Mouse (Mus musculus) CH12.LX (cell line): ENCODE data around the gene Cep97. TPM values are rescaled to one million over a fixed set of nuclear protein-coding genes. Genes with fewer than 3 reads are reported as not detected.
A peak's percentile ranks its signal among the peaks of the same experiment; 100 is the strongest.

Source experiments
- DNase-seq: peaks from one replicate; pipeline ENCODE4 v3.0.0-alpha.2; 2013; ENCODE audit errors: extremely low read depth
- H3K27ac ChIP-seq: 2 replicates; pipeline ENCODE4 v1.5.1; 2012; ENCODE audit warnings: low read depth, mild to moderate bottlenecking, control low read depth, moderate library complexity; ENCODE audit not compliant: insufficient read depth
- H3K27me3 ChIP-seq: replicated peaks from 2 replicates; pipeline ENCODE3; 2012; ENCODE audit warnings: inconsistent platforms
- H3K36me3 ChIP-seq, 2 experiments: replicated peaks in 1 of 2; 2 replicates each; pipeline versions ENCODE3 to v1.6.1; 2012; ENCODE audit warnings: inconsistent platforms in 1 of 2, low read length in 1 of 2, mild to moderate bottlenecking in 1 of 2, mixed read lengths in 1 of 2, moderate library complexity in 1 of 2; ENCODE audit not compliant: control insufficient read depth in 1 of 2, insufficient read depth in 1 of 2
- H3K4me1 ChIP-seq, 2 experiments: 2 replicates each; pipeline ENCODE4 v1.6.1; 2012; ENCODE audit warnings: inconsistent platforms in 1 of 2, moderate library complexity in 1 of 2; ENCODE audit not compliant: insufficient read depth in 2 of 2, control insufficient read depth in 1 of 2
- H3K4me2 ChIP-seq: 2 replicates; pipeline ENCODE4 v1.6.1; 2012; ENCODE audit warnings: low read depth, mild to moderate bottlenecking, control low read depth; ENCODE audit not compliant: poor library complexity, insufficient read depth, severe bottlenecking
- H3K4me3 ChIP-seq, 3 experiments: fragments of 150-350 bp in 1 of 3; sonication (generic) in 1 of 3; replicated peaks in 1 of 3; 2 replicates each; pipeline versions ENCODE3 to v1.5.1; 2011 to 2012; ENCODE audit warnings: low read depth in 2 of 3, low read length in 2 of 3, mild to moderate bottlenecking in 2 of 3, moderate library complexity in 2 of 3, control low read depth in 1 of 3, improper control_type of control experiment in 1 of 3, inconsistent platforms in 1 of 3, mixed read lengths in 1 of 3; ENCODE audit not compliant: poor library complexity in 1 of 3
- H3K79me2 ChIP-seq: replicated peaks from 2 replicates; pipeline ENCODE4 v1.6.1; 2012; ENCODE audit warnings: mild to moderate bottlenecking, moderate library complexity; ENCODE audit not compliant: control insufficient read depth, poor library complexity, insufficient read depth, severe bottlenecking; ENCODE audit errors: extremely low read depth
- H3K9ac ChIP-seq: 2 replicates; pipeline ENCODE4 v1.6.1; 2012; ENCODE audit warnings: low read depth, mild to moderate bottlenecking, control low read depth, moderate library complexity; ENCODE audit not compliant: insufficient read depth
- H3K9me3 ChIP-seq: replicated peaks from 2 replicates; pipeline ENCODE3; 2012; ENCODE audit warnings: low read length, inconsistent platforms, mixed read lengths
- BHLHE40 ChIP-seq: IDR thresholded peaks from 2 replicates; pipeline ENCODE4 v1.6.1; 2011; ENCODE audit warnings: mild to moderate bottlenecking, low read depth, low read length, improper control_type of control experiment
- CHD2 ChIP-seq: IDR thresholded peaks from 2 replicates; pipeline ENCODE4 v1.6.1; 2011; ENCODE audit warnings: low read length, improper control_type of control experiment
- EP300 ChIP-seq: IDR thresholded peaks from 2 replicates; pipeline ENCODE4 v1.6.1; 2011; ENCODE audit warnings: low read length, improper control_type of control experiment
- ETS1 ChIP-seq: conservative IDR thresholded peaks from 2 replicates; pipeline ENCODE4 v1.6.1; 2012; ENCODE audit warnings: low read depth, mild to moderate bottlenecking, inconsistent platforms, low read length, improper control_type of control experiment, moderate library complexity
- GABPA ChIP-seq: IDR thresholded peaks from 2 replicates; pipeline ENCODE4 v1.6.1; 2012; ENCODE audit warnings: low read depth, low read length, improper control_type of control experiment, inconsistent platforms; ENCODE audit not compliant: insufficient replicate concordance
- IRF4 ChIP-seq: IDR thresholded peaks from 2 replicates; pipeline ENCODE4 v1.6.1; 2014; ENCODE audit warnings: low read depth, mild to moderate bottlenecking, inconsistent platforms, low read length, improper control_type of control experiment
- JUND ChIP-seq: conservative IDR thresholded peaks from 2 replicates; pipeline ENCODE4 v1.6.1; 2011; ENCODE audit warnings: low read depth, low read length, improper control_type of control experiment
- MAFK ChIP-seq: IDR thresholded peaks from 2 replicates; pipeline ENCODE4 v1.6.1; 2011; ENCODE audit warnings: low read length, improper control_type of control experiment; ENCODE audit not compliant: insufficient replicate concordance
- MAX ChIP-seq: IDR thresholded peaks from 2 replicates; pipeline ENCODE4 v1.6.1; 2011; ENCODE audit warnings: low read length, improper control_type of control experiment
- MEF2A ChIP-seq: IDR thresholded peaks from 2 replicates; pipeline ENCODE4 v1.6.1; 2014; ENCODE audit warnings: low read depth, mild to moderate bottlenecking, inconsistent platforms, low read length, improper control_type of control experiment, borderline replicate concordance
- MYC ChIP-seq: IDR thresholded peaks from 2 replicates; pipeline ENCODE4 v1.6.1; 2011; ENCODE audit warnings: low read depth, mild to moderate bottlenecking, improper control_type of control experiment, low read length
- NRF1 ChIP-seq: IDR thresholded peaks from 2 replicates; pipeline ENCODE4 v1.6.1; 2014; ENCODE audit warnings: low read depth, mild to moderate bottlenecking, inconsistent platforms, low read length, improper control_type of control experiment, moderate library complexity
- POLR2AphosphoS2 ChIP-seq: IDR thresholded peaks from 2 replicates; pipeline ENCODE4 v1.6.1; 2011; ENCODE audit warnings: low read depth, low read length, improper control_type of control experiment
- SIN3A ChIP-seq: IDR thresholded peaks from 2 replicates; pipeline ENCODE4 v1.6.1; 2012; ENCODE audit warnings: low read length, improper control_type of control experiment, inconsistent platforms
- UBTF ChIP-seq: IDR thresholded peaks from 2 replicates; pipeline ENCODE4 v1.6.1; 2012; ENCODE audit warnings: low read depth, mild to moderate bottlenecking, inconsistent platforms, low read length, improper control_type of control experiment, moderate library complexity
- USF2 ChIP-seq: conservative IDR thresholded peaks from 2 replicates; pipeline ENCODE4 v1.6.1; 2011; ENCODE audit warnings: low read depth, low read length, improper control_type of control experiment
- ZNF384 ChIP-seq: IDR thresholded peaks from 2 replicates; pipeline ENCODE4 v1.6.1; 2012; ENCODE audit warnings: low read depth, low read length, improper control_type of control experiment, inconsistent platforms
- dilution Hi-C: fragments of 300-500 bp; cut with MboI; formaldehyde crosslinking; loops from 2 replicates; pipeline ENCODE4 v1.14.3; 2020; ENCODE audit warnings: low sequenced_read_pairs; ENCODE audit not compliant: extremely low pct_unique_long_range_greater_than_20kb, extremely low pct_ligation_motif_present
- in situ Hi-C: fragments of 300-500 bp; cut with MboI; formaldehyde crosslinking; loops from 3 replicates; pipeline ENCODE4 v1.14.3; 2019; ENCODE audit warnings: low sequenced_read_pairs, low pct_ligation_motif_present, low pct_unique_long_range_greater_than_20kb, mixed read lengths
- polyA plus RNA-seq: library from polyadenylated mRNA; unstranded; fragments of >175 nt; gene quantifications from 2 replicates; pipeline ENCODE4 v1.2.1, GENCODE M21; 2012; ENCODE audit warnings: low read depth; ENCODE audit not compliant: insufficient read length
- total RNA-seq, 2 experiments: library from RNA; depleted of rRNA; stranded (reverse); fragments of 300-350 nt in 1 of 2; fragments of >200 nt in 1 of 2; gene quantifications; 2 replicates each; pipeline ENCODE4 v1.2.3; 2012 to 2014

The Cep97 gene
- total and polyA plus RNA-seq, 3 experiments = 19.2 to 27.5 (median 24.9) TPM

DNA sequence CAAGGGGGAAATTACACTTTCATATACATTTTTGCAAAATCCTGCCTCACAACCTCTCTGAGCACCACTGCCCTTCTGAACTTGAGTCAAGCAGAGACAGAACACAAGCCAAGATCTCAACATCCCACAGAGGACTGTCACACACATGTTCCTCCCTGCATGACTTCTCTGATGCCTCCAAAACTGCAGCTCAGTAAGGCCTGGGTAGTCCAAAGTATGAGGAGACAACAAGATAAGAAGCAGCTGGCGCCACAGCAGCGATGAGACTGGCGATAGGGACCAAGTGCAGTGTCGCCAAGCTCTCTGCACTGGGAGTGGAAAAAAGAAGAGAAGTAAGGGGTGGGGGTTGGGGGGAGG lies 40.1 kb downstream of the Cep97 start:
- in situ Hi-C loops = loop anchor here (5.0 kb wide), 1 partner anchor 173 kb away; no protein-coding TSS in a partner anchor
- Histone ChIP-seq H3K4me2 (peak overlapping the region; percentile 83), H3K4me1 (peaks cover 19 to 50% of the 10 kb centered on the region in 2 experiments), H3K27me3 (no peaks in the 10 kb centered on the region), H3K27ac (peak overlapping the region; percentile 74), H3K36me3 (peaks cover 3 to 17% of the 10 kb centered on the region in 2 experiments), H3K4me3 (peak overlapping the region; percentile 73 to 93 (median 76)), H3K9ac (peak overlapping the region; percentile 86), H3K79me2 (peaks cover 29% of the 10 kb centered on the region), H3K9me3 (no peaks in the 10 kb centered on the region)
- DNase-seq = no peak
- TF ChIP-seq BHLHE40 (no peak), ZNF384 (no peak; the same call in 1 of the 2 replicates), GABPA (no peak), MEF2A (no peak; the same call in 1 of the 2 replicates), MAX (0 out of 2 replicates have a peak, but pooled peaks have one; percentile 2), NRF1 (no peak), CHD2 (peak; percentile 38; the same call in 1 of the 2 replicates), POLR2AphosphoS2 (no peak), EP300 (no peak), UBTF (no peak), SIN3A (no peak), USF2 (no peak), ETS1 (no peak), JUND (no peak), MYC (peak; percentile 23; the same call in 1 of the 2 replicates)
- dilution Hi-C loops = no loop called here

DNA sequence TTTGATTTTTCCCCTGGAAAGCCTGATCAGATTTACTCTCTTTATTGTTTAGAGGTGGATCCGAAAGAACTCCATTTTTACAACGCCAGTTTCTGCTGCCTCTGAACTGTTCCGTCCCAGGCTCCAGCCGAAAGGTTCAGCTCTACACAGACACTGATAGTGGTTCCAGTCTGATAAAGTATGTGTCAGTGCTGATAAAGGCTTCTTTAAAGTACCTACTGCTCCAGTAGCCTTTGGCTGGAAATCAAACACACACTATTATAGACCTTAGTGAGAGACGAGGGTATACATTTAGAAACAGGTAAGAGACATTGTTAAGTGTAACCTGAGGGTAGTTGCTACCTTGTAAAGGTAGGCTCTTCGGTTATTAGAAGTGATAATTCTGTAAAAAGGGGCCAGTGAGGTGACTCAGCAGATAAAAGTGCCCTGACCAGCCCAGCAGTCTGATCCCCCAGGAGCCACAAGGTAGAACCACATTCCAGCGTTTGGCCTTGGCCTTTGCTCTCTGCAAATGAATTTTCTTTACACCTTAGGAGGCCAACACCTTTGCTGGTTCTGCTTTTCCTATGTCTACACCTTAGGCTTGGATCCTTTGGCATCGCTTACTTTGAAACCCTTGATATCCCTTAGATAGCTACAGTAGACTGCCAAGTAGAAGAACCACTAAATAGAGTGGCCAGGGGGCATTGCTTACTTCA lies 41.1 kb downstream of the Cep97 start:
- H3K79me2 ChIP-seq = peaks cover 29% of the 10 kb centered on the region
- H3K36me3 ChIP-seq = peaks cover 8 to 22% of the 10 kb centered on the region in 2 experiments
- peak overlapping the region; percentile 73 to 93 (median 76) for H3K4me3 ChIP-seq
- H3K9ac ChIP-seq = peak overlapping the region; percentile 86
- no peaks in the 10 kb centered on the region for H3K27me3 ChIP-seq
- in situ Hi-C loops (loop anchor here (5.0 kb wide), 1 partner anchor 174 kb away; no protein-coding TSS in a partner anchor), dilution Hi-C loops (no loop called here)
- DNase-seq = no peak
- peak overlapping the region; percentile 74 for H3K27ac ChIP-seq
- H3K4me1 ChIP-seq = peaks cover 18 to 54% of the 10 kb centered on the region in 2 experiments
- peak; percentile 35; the same call in 1 of the 2 replicates for TF ChIP-seq MAFK
- peak; percentile 11; the same call in 1 of the 2 replicates for TF ChIP-seq SIN3A
- no peak for TF ChIP-seq IRF4
- peak overlapping the region; percentile 83 for H3K4me2 ChIP-seq
- no peaks in the 10 kb centered on the region for H3K9me3 ChIP-seq
